Mouse (Mus musculus): ENCODE measurements at regions not wholly inside any gene's neighbourhood (a gene's known extent, or its start where the extent isn't known, plus 50 kb on each side); places are given as distances from the start of the nearest gene placed in this dataset.

GRCm38 (mm10) chr17:88255744-88256598 lies 184.5 kb upstream of the Foxn2 start:
- in situ Hi-C loops (cut with MboI) = loop anchor here (10.0 to 25.0 kb wide), 2 partner anchors 221 to 381 kb away; no protein-coding TSS in a partner anchor

GRCm38 (mm10) chr17:88256599-88257544 lies 183.6 kb upstream of the Foxn2 start:
- in situ Hi-C loops (cut with MboI) = loop anchor here (10.0 to 25.0 kb wide), 2 partner anchors 222 to 380 kb away; no protein-coding TSS in a partner anchor

- in situ Hi-C loops (cut with MboI) = loop anchor here (10.0 to 25.0 kb wide), 2 partner anchors 224 to 379 kb away; no protein-coding TSS in a partner anchor
Observed at GRCm38 (mm10) chr17:88258361-88258796, 182.1 kb upstream of the Foxn2 start.

GRCm38 (mm10) chr17:88260176-88260575 lies 180.3 kb upstream of the Foxn2 start:
- in situ Hi-C loops (cut with MboI) = loop anchor here (5.0 to 25.0 kb wide), 2 partner anchors 247 to 377 kb away; no protein-coding TSS in a partner anchor

GRCm38 (mm10) chr17:88260826-88261225 lies 179.7 kb upstream of the Foxn2 start:
- in situ Hi-C loops (cut with MboI) = loop anchor here (5.0 to 25.0 kb wide), 2 partner anchors 246 to 376 kb away; no protein-coding TSS in a partner anchor

DNA sequence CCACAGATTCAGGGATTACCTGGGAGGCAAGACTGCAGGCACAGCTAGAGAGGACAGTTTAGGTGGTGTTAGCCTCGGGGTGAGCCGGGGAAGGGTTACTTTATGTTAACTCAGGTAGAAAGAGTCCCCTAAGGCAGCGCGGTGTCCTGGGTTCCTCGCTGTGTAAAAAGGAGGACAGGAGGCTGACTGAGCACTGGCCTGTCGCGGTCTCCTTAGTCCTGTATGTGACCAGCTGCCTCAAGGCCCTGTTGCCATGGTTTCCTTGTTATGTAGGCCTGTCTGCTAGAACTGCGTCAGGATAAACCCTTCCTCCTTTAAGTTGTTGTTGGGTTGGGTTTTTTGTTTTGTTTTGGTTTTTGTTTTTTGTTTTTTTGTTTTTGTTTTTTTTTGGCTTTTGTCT lies 179.0 kb upstream of the Foxn2 start:
- in situ Hi-C loops (cut with MboI) = loop anchor here (5.0 to 25.0 kb wide), 2 partner anchors 246 to 376 kb away; no protein-coding TSS in a partner anchor

GRCm38 (mm10) chr17:88262326-88263187 lies 178.0 kb upstream of the Foxn2 start:
- in situ Hi-C loops (cut with MboI) = loop anchor here (5.0 to 25.0 kb wide), 2 partner anchors 245 to 375 kb away; no protein-coding TSS in a partner anchor

DNA sequence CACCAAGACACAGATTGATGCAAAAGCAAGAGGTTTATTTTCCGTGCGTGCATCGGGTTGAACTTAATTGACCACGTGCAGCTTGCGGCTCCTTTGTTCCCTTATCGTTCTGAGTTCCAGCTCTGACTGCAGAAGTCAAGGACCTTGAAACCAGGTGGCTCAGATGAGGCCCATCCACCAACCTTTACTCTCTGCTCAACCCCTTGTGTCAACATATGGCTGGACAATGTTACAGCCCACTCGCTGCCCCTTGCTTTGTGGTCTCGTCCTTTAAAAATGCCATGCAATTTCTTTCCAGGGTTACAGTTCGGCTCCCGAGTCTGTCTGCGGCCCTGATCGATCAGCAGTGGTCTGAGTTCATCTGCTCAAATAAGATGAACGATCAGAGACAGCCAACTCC lies 175.2 kb upstream of the Foxn2 start:
- in situ Hi-C loops (cut with MboI) = loop anchor here (25.0 kb wide), 1 partner anchor 372 kb away; no protein-coding TSS in a partner anchor

DNA sequence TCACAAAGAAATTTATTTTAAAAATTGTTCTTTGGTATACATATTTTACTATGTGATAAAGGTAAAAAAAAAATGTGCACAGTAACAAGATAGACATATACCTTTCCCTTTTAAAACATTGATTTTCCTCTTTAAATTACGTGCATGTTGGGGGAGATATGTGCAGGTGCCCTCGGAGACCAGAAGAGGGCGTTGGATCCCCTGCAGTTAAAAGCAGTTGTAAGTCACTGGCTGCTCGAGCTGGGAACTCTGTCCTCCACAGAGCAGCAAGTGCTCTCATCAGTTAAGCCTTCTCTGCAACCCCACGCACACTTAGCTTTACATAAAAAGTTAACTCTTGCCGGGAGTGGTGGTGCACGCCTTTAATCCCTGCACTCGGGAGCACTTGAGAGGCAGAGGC lies 172.3 kb upstream of the Foxn2 start:
- in situ Hi-C loops (cut with MboI) = loop anchor here (25.0 kb wide), 1 partner anchor 369 kb away; no protein-coding TSS in a partner anchor

DNA sequence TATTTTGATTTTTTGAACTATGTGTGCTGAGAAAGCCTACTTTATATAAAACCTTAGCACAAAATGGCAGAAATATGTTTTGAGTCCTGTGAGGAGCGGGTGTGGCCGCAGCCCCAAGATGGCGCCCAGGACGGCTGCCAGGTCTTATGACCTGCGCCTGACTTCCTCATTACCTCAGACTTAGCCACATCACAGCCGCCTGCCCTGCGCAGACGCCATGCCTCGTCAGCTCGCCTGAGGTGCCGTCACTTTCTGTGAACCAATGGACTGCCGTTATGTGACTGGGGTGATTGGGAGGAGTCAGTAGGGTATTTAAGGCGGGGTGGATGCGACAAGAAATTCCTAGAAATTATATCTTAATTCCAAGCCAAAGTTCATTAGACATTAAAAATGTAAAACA lies 171.7 kb upstream of the Foxn2 start:
- in situ Hi-C loops (cut with MboI) = loop anchor here (25.0 kb wide), 1 partner anchor 368 kb away; no protein-coding TSS in a partner anchor

DNA sequence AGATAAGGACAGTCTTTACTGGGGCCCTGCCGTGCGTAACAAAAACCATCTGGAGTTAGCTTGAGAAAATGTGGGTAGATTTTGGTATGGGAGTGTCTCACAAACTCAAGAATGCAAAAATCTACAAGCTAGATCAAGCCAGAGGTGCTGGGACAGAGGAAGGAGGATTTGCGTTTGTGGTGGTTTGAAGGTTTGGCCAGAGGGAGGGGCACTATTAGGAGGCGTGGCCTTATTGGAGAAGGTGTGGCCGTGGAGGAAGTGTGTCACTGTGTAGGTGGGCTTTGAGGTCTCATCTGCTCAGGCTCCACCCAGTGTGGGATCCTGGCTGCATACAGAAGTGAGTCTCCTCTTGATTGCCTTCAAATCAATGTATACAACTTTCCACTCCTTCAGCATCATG lies 169.6 kb upstream of the Foxn2 start:
- in situ Hi-C loops (cut with MboI) = loop anchor here (25.0 kb wide), 1 partner anchor 366 kb away; no protein-coding TSS in a partner anchor

GRCm38 (mm10) chr17:88272161-88272560 lies 168.3 kb upstream of the Foxn2 start:
- in situ Hi-C loops (cut with MboI) = loop anchor here (25.0 kb wide), 1 partner anchor 365 kb away; no protein-coding TSS in a partner anchor

GRCm38 (mm10) chr17:88273520-88273919 lies 167.0 kb upstream of the Foxn2 start:
- in situ Hi-C loops (cut with MboI) = loop anchor here (25.0 kb wide), 1 partner anchor 364 kb away; no protein-coding TSS in a partner anchor

- in situ Hi-C loops (cut with MboI) = loop anchor here (25.0 kb wide), 1 partner anchor 363 kb away; no protein-coding TSS in a partner anchor
Observed at GRCm38 (mm10) chr17:88274003-88274698, 166.4 kb upstream of the Foxn2 start.

DNA sequence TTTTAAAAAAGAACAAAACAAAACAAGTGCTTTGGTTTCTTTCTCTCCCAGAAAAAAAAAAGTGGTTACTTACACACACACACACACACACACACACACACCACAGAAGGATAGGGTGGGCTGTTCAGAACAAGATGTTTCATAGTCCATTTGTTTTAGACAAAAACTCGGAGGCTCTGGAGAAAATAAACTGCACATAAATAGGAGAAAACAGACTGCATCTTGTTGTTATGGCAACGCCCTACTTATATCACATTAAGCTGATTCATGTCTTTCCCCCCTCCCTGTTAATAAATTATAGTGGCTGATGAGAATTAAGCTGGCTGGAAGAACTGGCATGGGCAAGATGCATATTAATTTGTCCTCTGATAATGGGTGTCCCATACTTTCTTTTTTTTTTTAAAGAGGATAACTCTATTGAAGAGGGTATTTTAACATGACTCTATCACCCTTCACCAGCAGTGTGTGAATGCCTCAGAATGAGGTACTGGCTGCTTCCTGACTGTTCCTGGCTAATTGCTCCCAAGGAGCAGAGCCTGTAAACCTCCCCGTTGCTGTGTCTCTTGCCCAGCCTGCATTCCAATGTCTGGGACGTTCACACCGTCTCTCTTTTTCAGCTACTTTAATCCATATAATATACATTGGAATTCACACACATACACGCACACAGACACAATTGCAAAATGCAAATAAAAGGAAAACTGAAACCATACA lies 165.6 kb upstream of the Foxn2 start:
- in situ Hi-C loops (cut with MboI) = loop anchor here (25.0 kb wide), 1 partner anchor 362 kb away; no protein-coding TSS in a partner anchor

GRCm38 (mm10) chr17:88279656-88280055 lies 160.9 kb upstream of the Foxn2 start:
- in situ Hi-C loops (cut with MboI) = no loop called here

DNA sequence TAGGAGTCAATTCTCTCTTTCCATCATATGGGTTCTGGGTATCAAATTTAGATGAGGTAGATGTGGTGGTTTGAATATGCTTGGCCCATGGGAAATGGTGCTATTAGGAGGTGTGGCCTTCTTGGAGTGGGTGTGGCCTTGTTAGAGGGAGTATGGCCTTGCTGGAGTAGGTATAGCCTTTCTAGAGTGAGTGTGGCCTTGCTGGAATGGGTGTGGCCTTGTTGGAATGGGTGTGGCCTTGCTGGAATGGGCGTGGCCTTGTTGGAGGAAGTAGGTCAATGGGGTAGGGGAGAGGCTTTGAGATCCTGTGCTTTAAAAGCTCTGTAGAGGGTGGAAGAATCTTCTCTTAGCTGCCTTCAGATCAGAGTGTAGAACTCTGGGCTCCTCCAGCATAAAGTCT lies 157.8 kb upstream of the Foxn2 start:
- in situ Hi-C loops (cut with MboI) = no loop called here

- in situ Hi-C loops (cut with MboI) = no loop called here
Observed at GRCm38 (mm10) chr17:88284477-88284876, 156.0 kb upstream of the Foxn2 start.

DNA sequence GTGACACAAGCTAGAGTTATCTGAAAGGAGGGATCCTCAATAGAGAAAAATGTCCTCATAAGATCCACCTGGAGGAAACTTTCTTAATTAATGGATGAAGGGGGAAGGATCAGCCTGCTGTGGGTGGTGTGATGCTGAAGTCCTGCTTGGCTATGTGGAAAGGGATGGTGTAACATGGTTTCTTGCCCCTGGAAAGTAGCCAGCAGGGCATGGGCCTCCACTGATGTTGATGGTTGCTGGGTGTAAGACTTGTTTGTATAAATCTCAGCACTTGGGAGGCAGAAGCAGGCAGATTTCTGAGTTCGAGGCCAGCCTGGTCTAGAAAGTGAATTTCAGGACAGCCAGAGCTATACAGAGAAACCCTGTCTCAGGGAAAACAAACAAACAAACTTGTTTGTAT lies 152.7 kb upstream of the Foxn2 start:
- in situ Hi-C loops (cut with MboI) = no loop called here

Measured in mature B cell (primary cell).